ENCODE assay signal across 8 mouse cellular contexts in genomic region chr11:116693899-116694249, GRCm38 (mm10). TPM values are rescaled to one million over a fixed set of nuclear protein-coding genes. Genes with fewer than 3 reads are reported as not detected.
DNase-seq lines count a peak whose midpoint lies in the region; ATAC-seq and TF ChIP-seq lines count a peak whose summit lies in the region.
"Had no signal": no experiment of that assay in that cellular context is flagged by ENCODE, and none has a peak within 500 bp of the region (broad histone marks: within the 10 kb centered on the region; RNA-seq: fewer than 3 reads in every experiment).

No protein-coding gene starts in this region.

- peaks cover 6% of the 10 kb centered on the region for H3K4me1 ChIP-seq in lung, embryonic 16.5 days (replicated peaks; ENCODE audit: control insufficient read depth, insufficient read depth, low read length)
- H3K4me1 ChIP-seq in forebrain, embryonic 16.5 days (replicated peaks; ENCODE audit: control insufficient read depth, insufficient read depth, low read length), result peaks cover 11% of the 10 kb centered on the region
- 0 out of 2 replicates have a peak, but pooled peaks cover 17% of the 10 kb centered on the region for H3K4me1 ChIP-seq in limb, embryonic 14.5 days (ENCODE audit: control insufficient read depth, insufficient read depth, low read length)
- peaks cover 10% of the 10 kb centered on the region; the same call in 1 of the 2 replicates for H3K4me1 ChIP-seq in stomach, embryonic 15.5 days

- WGBS in lung, embryonic 16.5 days, result 29% methylated on average over 4 of the region's 4 CpGs
- WGBS in forebrain, embryonic 16.5 days, result 32% methylated on average over 4 of the region's 4 CpGs
- 24% methylated on average over 4 of the region's 4 CpGs for WGBS in limb, embryonic 14.5 days
- WGBS in stomach, embryonic 15.5 days, result 31% methylated on average over 4 of the region's 4 CpGs

- H3K27ac ChIP-seq in lung, embryonic 16.5 days (ENCODE audit: low read length), result peak overlapping the region; percentile 32
- H3K27ac ChIP-seq in forebrain, embryonic 16.5 days (ENCODE audit: low read length), result no peak overlapping the region
- H3K27ac ChIP-seq in limb, embryonic 14.5 days (replicated peaks; ENCODE audit: low read depth, low read length), result no peak overlapping the region
- H3K27ac ChIP-seq in stomach, embryonic 15.5 days, result peak overlapping the region; percentile 92

- no peak for TF ChIP-seq POLR2A in limb, embryonic 14.5 days (IDR thresholded peaks at IDR 0.05; ENCODE audit: borderline replicate concordance, extremely low read depth, insufficient read depth, insufficient read length)

- peak overlapping the region; percentile 65 for H3K4me3 ChIP-seq in lung, embryonic 16.5 days (ENCODE audit: low read length)
- H3K4me3 ChIP-seq in forebrain, embryonic 16.5 days (replicated peaks; ENCODE audit: low read length), result peak overlapping the region; percentile 35
- H3K4me3 ChIP-seq in limb, embryonic 14.5 days (replicated peaks; ENCODE audit: low read length), result peak overlapping the region; percentile 51
- H3K4me3 ChIP-seq in stomach, embryonic 15.5 days (replicated peaks), result peak overlapping the region; percentile 52

- ATAC-seq in lung, embryonic 16.5 days (ENCODE audit: low read depth), result peak; percentile 34
- ATAC-seq in forebrain, embryonic 16.5 days, result no peak
- no peak for ATAC-seq in limb, embryonic 14.5 days (ENCODE audit: low FRiP score, low read depth)
- peak; percentile 59 for ATAC-seq in stomach, embryonic 15.5 days (ENCODE audit: insufficient read depth, low FRiP score, low read depth)

- DNase-seq in lung, postnatal 10 days, result no peak
- no peak for DNase-seq in limb, embryonic 14.5 days (ENCODE audit: low spot score)
- no peak for DNase-seq in urinary bladder, postnatal 10 days (ENCODE audit: low spot score)
- no peak for DNase-seq in retina, embryonic 14.5 days (ENCODE audit: low spot score)
- DNase-seq: thymus, postnatal 14 days had no signal

- H3K4me2 ChIP-seq in lung, embryonic 16.5 days (ENCODE audit: low read depth, low read length), result peak overlapping the region; percentile 80
- H3K4me2 ChIP-seq in forebrain, embryonic 16.5 days (ENCODE audit: low read length), result peak overlapping the region; percentile 49
- H3K4me2 ChIP-seq in limb, embryonic 14.5 days (replicated peaks; ENCODE audit: low read depth, low read length, severe bottlenecking), result peak overlapping the region; percentile 91
- H3K4me2 ChIP-seq in stomach, embryonic 15.5 days, result peak overlapping the region; percentile 93

- no peaks in the 10 kb centered on the region for H3K27me3 ChIP-seq in lung, embryonic 16.5 days (ENCODE audit: control insufficient read depth, insufficient read depth, low read depth, low read length)
- H3K27me3 ChIP-seq in forebrain, embryonic 16.5 days (replicated peaks; ENCODE audit: control insufficient read depth, insufficient read depth, low read length), result peaks cover 30% of the 10 kb centered on the region
- H3K27me3 ChIP-seq in limb, embryonic 14.5 days (ENCODE audit: control insufficient read depth, insufficient read depth, low read length), result peaks cover 16% of the 10 kb centered on the region; the same call in 1 of the 2 replicates
- peaks cover 21% of the 10 kb centered on the region for H3K27me3 ChIP-seq in stomach, embryonic 15.5 days (replicated peaks)

- no peaks in the 10 kb centered on the region for H3K36me3 ChIP-seq in lung, embryonic 16.5 days (ENCODE audit: control insufficient read depth, insufficient read depth, low read length)
- no peaks in the 10 kb centered on the region for H3K36me3 ChIP-seq in forebrain, embryonic 16.5 days (ENCODE audit: control insufficient read depth, insufficient read depth)
- H3K36me3 ChIP-seq in limb, embryonic 14.5 days (ENCODE audit: control insufficient read depth, insufficient read depth, low read length), result no peaks in the 10 kb centered on the region; the same call in 1 of the 2 replicates
- H3K36me3 ChIP-seq in stomach, embryonic 15.5 days, result no peaks in the 10 kb centered on the region

- H3K9me3 ChIP-seq in lung, embryonic 16.5 days (ENCODE audit: control insufficient read depth, low read length), result no peaks in the 10 kb centered on the region
- no peaks in the 10 kb centered on the region for H3K9me3 ChIP-seq in forebrain, embryonic 16.5 days (ENCODE audit: control insufficient read depth, low read length)
- H3K9me3 ChIP-seq in limb, embryonic 14.5 days (ENCODE audit: control insufficient read depth, low read length), result no peaks in the 10 kb centered on the region
- no peaks in the 10 kb centered on the region for H3K9me3 ChIP-seq in stomach, embryonic 15.5 days

- peak overlapping the region; percentile 79 for H3K9ac ChIP-seq in lung, embryonic 16.5 days (ENCODE audit: low read length)
- H3K9ac ChIP-seq in forebrain, embryonic 16.5 days (replicated peaks; ENCODE audit: low read depth, low read length), result no peak overlapping the region
- H3K9ac ChIP-seq in limb, embryonic 14.5 days (ENCODE audit: low read depth, low read length, severe bottlenecking), result peak overlapping the region; percentile 72
- peak overlapping the region; percentile 69 for H3K9ac ChIP-seq in stomach, embryonic 15.5 days

RNA-seq across cellular contexts. Expression of gene Cygb, which starts 39.8 kb away (rescaled TPM):
- 13.3 TPM in 2 replicates for polyA plus RNA-seq in lung, embryonic 16.5 days (2015; fragmentation: Nextera tagmentation; extraction: Ambion mirVana)
- polyA plus RNA-seq in forebrain, embryonic 16.5 days (2015; fragmentation: Nextera tagmentation; extraction: Ambion mirVana), result 16.6 TPM in 2 replicates
- 12.1 and 12.3 TPM in 2 replicates for polyA plus RNA-seq in limb, embryonic 14.5 days (2012; rRNA removed)
- polyA plus RNA-seq in limb, embryonic 14.5 days (2014; fragmentation: Nextera tagmentation; extraction: Ambion mirVana), result 11.7 and 13.4 TPM in 2 replicates
- 16.7 and 17.7 TPM in 2 replicates for polyA plus RNA-seq in stomach, embryonic 15.5 days (2015; fragmentation: Nextera tagmentation; extraction: Ambion mirVana)

RNA-seq across cellular contexts. Expression of gene Prcd, which starts 40.5 kb away (rescaled TPM):
- polyA plus RNA-seq in lung, embryonic 16.5 days (2015; fragmentation: Nextera tagmentation; extraction: Ambion mirVana), result 5.0 and 11.0 TPM in 2 replicates
- 2.9 and 3.2 TPM in 2 replicates for polyA plus RNA-seq in forebrain, embryonic 16.5 days (2015; fragmentation: Nextera tagmentation; extraction: Ambion mirVana)
- polyA plus RNA-seq in limb, embryonic 14.5 days (2012; rRNA removed), result 0.38 and 0.85 TPM in 2 replicates
- polyA plus RNA-seq in limb, embryonic 14.5 days (2014; fragmentation: Nextera tagmentation; extraction: Ambion mirVana), result 1.2 and 1.4 TPM in 2 replicates
- 1.2 and 1.3 TPM in 2 replicates for polyA plus RNA-seq in stomach, embryonic 15.5 days (2015; fragmentation: Nextera tagmentation; extraction: Ambion mirVana)

Comparison
In these comparisons a context has a peak if more than half of its experiments do, and no peak if none do; other contexts are left out.
1. ATAC-seq: peak in lung, embryonic 16.5 days (single experiment) and stomach, embryonic 15.5 days (single experiment); none in forebrain, embryonic 16.5 days (single experiment) and limb, embryonic 14.5 days (single experiment).
2. H3K27ac ChIP-seq: peak in lung, embryonic 16.5 days (single experiment) and stomach, embryonic 15.5 days (single experiment); none in forebrain, embryonic 16.5 days (single experiment) and limb, embryonic 14.5 days (single experiment).
3. Peak in every context shown above with its lines, with median percentiles within 50 percentile points of each other: H3K4me2 ChIP-seq and H3K4me3 ChIP-seq.